Mouse (Mus musculus): Measurements from ENCODE around the gene Dnajb12. TPM values are rescaled to one million over a fixed set of nuclear protein-coding genes. Genes with fewer than 3 reads are reported as not detected.

Gene Dnajb12
- polyA plus RNA-seq, 1 experiment from 2014 or later = 28.6 TPM

- peak overlapping the region in 1 of 2 experiments; percentile 97; a peak in 1 of 4 replicates for H3K4me3 ChIP-seq (ENCODE audit: control insufficient read depth in 1 of 2, insufficient read depth in 1 of 2, low read depth in 1 of 2, low read length in 2 of 2)
- WGBS = 80% methylated on average over 7 of the region's 7 CpGs
- no peak for ATAC-seq (ENCODE audit: insufficient number of reproducible peaks, insufficient read depth, low FRiP score, low read depth)
- peaks cover 10% of the 10 kb centered on the region; the same call in 1 of the 2 replicates for H3K36me3 ChIP-seq (ENCODE audit: control insufficient read depth, insufficient read depth, low read length)
- H3K4me1 ChIP-seq (ENCODE audit: control insufficient read depth in 2 of 2, insufficient read depth in 2 of 2, low read length in 2 of 2) = peaks cover 2 to 10% of the 10 kb centered on the region in 2 experiments; a peak in 3 of 4 replicates
- H3K9ac ChIP-seq (ENCODE audit: low read length) = peak overlapping the region; percentile 98
- peak overlapping the region; percentile 90 for H3K4me2 ChIP-seq (ENCODE audit: low read length)
- H3K27me3 ChIP-seq (ENCODE audit: control insufficient read depth, insufficient read depth, low read length) = no peaks in the 10 kb centered on the region
- H3K27ac ChIP-seq (replicated peaks in 1 of 2; ENCODE audit: control insufficient read depth in 1 of 2, insufficient read depth in 1 of 2, low read depth in 2 of 2, low read length in 2 of 2) = no peak overlapping the region
- H3K9me3 ChIP-seq (ENCODE audit: control insufficient read depth, low read length) = no peaks in the 10 kb centered on the region
Observed at GRCm38 (mm10) chr10:59880837-59881236, 1.5 kb downstream of the Dnajb12 start.

- H3K9ac ChIP-seq (ENCODE audit: low read length) = no peak overlapping the region
- H3K4me2 ChIP-seq (ENCODE audit: low read length) = no peak overlapping the region
- H3K27me3 ChIP-seq (ENCODE audit: control insufficient read depth, insufficient read depth, low read length) = no peaks in the 10 kb centered on the region
- peaks cover 2 to 10% of the 10 kb centered on the region in 2 experiments; a peak in 3 of 4 replicates for H3K4me1 ChIP-seq (ENCODE audit: control insufficient read depth in 2 of 2, insufficient read depth in 2 of 2, low read length in 2 of 2)
- no peak overlapping the region for H3K4me3 ChIP-seq (ENCODE audit: control insufficient read depth in 1 of 2, insufficient read depth in 1 of 2, low read depth in 1 of 2, low read length in 2 of 2)
- no peaks in the 10 kb centered on the region for H3K9me3 ChIP-seq (ENCODE audit: control insufficient read depth, low read length)
- WGBS = 90% methylated on average over 10 of the region's 10 CpGs
- H3K27ac ChIP-seq (replicated peaks in 1 of 2; ENCODE audit: control insufficient read depth in 1 of 2, insufficient read depth in 1 of 2, low read depth in 2 of 2, low read length in 2 of 2) = no peak overlapping the region
- ATAC-seq (ENCODE audit: insufficient number of reproducible peaks, insufficient read depth, low FRiP score, low read depth) = no peak
- H3K36me3 ChIP-seq (ENCODE audit: control insufficient read depth, insufficient read depth, low read length) = peaks cover 14% of the 10 kb centered on the region; the same call in 1 of the 2 replicates
Observed at GRCm38 (mm10) chr10:59884327-59885173, 5.2 kb downstream of the Dnajb12 start.

GRCm38 (mm10) chr10:59885174-59886080 is 6.1 kb downstream of the Dnajb12 start:
- no peaks in the 10 kb centered on the region for H3K27me3 ChIP-seq (ENCODE audit: control insufficient read depth, insufficient read depth, low read length)
- 85% methylated on average over 14 of the region's 14 CpGs for WGBS
- no peak overlapping the region for H3K9ac ChIP-seq (ENCODE audit: low read length)
- no peak overlapping the region for H3K27ac ChIP-seq (replicated peaks in 1 of 2; ENCODE audit: control insufficient read depth in 1 of 2, insufficient read depth in 1 of 2, low read depth in 2 of 2, low read length in 2 of 2)
- peaks cover 20% of the 10 kb centered on the region for H3K36me3 ChIP-seq (ENCODE audit: control insufficient read depth, insufficient read depth, low read length)
- no peaks in the 10 kb centered on the region for H3K9me3 ChIP-seq (ENCODE audit: control insufficient read depth, low read length)
- peaks cover 2 to 8% of the 10 kb centered on the region in 2 experiments; a peak in 3 of 4 replicates for H3K4me1 ChIP-seq (ENCODE audit: control insufficient read depth in 2 of 2, insufficient read depth in 2 of 2, low read length in 2 of 2)
- no peak for ATAC-seq (ENCODE audit: insufficient number of reproducible peaks, insufficient read depth, low FRiP score, low read depth)
- H3K4me2 ChIP-seq (ENCODE audit: low read length) = no peak overlapping the region
- no peak overlapping the region for H3K4me3 ChIP-seq (ENCODE audit: control insufficient read depth in 1 of 2, insufficient read depth in 1 of 2, low read depth in 1 of 2, low read length in 2 of 2)

GRCm38 (mm10) chr10:59886081-59886466 is 6.7 kb downstream of the Dnajb12 start:
- ATAC-seq (ENCODE audit: insufficient number of reproducible peaks, insufficient read depth, low FRiP score, low read depth) = no peak
- H3K4me2 ChIP-seq (ENCODE audit: low read length) = no peak overlapping the region

GRCm38 (mm10) chr10:59887432-59887831 is 8.1 kb downstream of the Dnajb12 start:
- Histone ChIP-seq H3K4me3 (ENCODE audit: control insufficient read depth in 1 of 2, insufficient read depth in 1 of 2, low read depth in 1 of 2, low read length in 2 of 2) (no peak overlapping the region), H3K9ac (ENCODE audit: low read length) (no peak overlapping the region), H3K36me3 (ENCODE audit: control insufficient read depth, insufficient read depth, low read length) (peaks cover 40% of the 10 kb centered on the region), H3K9me3 (ENCODE audit: control insufficient read depth, low read length) (no peaks in the 10 kb centered on the region), H3K27me3 (ENCODE audit: control insufficient read depth, insufficient read depth, low read length) (no peaks in the 10 kb centered on the region), H3K4me1 (ENCODE audit: control insufficient read depth in 2 of 2, insufficient read depth in 2 of 2, low read length in 2 of 2) (no peaks in the 10 kb centered on the region), H3K4me2 (ENCODE audit: low read length) (no peak overlapping the region), H3K27ac (replicated peaks in 1 of 2; ENCODE audit: control insufficient read depth in 1 of 2, insufficient read depth in 1 of 2, low read depth in 2 of 2, low read length in 2 of 2) (no peak overlapping the region)
- 88% methylated on average over 5 of the region's 5 CpGs for WGBS
- no peak for ATAC-seq (ENCODE audit: insufficient number of reproducible peaks, insufficient read depth, low FRiP score, low read depth)

More at GRCm38 (mm10) chr10:59886081-59886466, 6.7 kb downstream of the Dnajb12 start:
- WGBS = 95% methylated on average over 1 of the region's 1 CpGs
- Histone ChIP-seq H3K4me1 (ENCODE audit: control insufficient read depth in 2 of 2, insufficient read depth in 2 of 2, low read length in 2 of 2) (peaks cover 0 to 2% of the 10 kb centered on the region in 2 experiments; a peak in 1 of 4 replicates), H3K4me3 (ENCODE audit: control insufficient read depth in 1 of 2, insufficient read depth in 1 of 2, low read depth in 1 of 2, low read length in 2 of 2) (no peak overlapping the region), H3K27ac (replicated peaks in 1 of 2; ENCODE audit: control insufficient read depth in 1 of 2, insufficient read depth in 1 of 2, low read depth in 2 of 2, low read length in 2 of 2) (no peak overlapping the region), H3K9ac (ENCODE audit: low read length) (no peak overlapping the region), H3K36me3 (ENCODE audit: control insufficient read depth, insufficient read depth, low read length) (peaks cover 26% of the 10 kb centered on the region), H3K27me3 (ENCODE audit: control insufficient read depth, insufficient read depth, low read length) (no peaks in the 10 kb centered on the region), H3K9me3 (ENCODE audit: control insufficient read depth, low read length) (no peaks in the 10 kb centered on the region)

GRCm38 (mm10) chr10:59889339-59889738 is 10.0 kb downstream of the Dnajb12 start:
- 89% methylated on average over 7 of the region's 7 CpGs for WGBS
- no peaks in the 10 kb centered on the region for H3K4me1 ChIP-seq (ENCODE audit: control insufficient read depth in 2 of 2, insufficient read depth in 2 of 2, low read length in 2 of 2)
- H3K27ac ChIP-seq (replicated peaks in 1 of 2; ENCODE audit: control insufficient read depth in 1 of 2, insufficient read depth in 1 of 2, low read depth in 2 of 2, low read length in 2 of 2) = no peak overlapping the region
- no peak overlapping the region for H3K9ac ChIP-seq (ENCODE audit: low read length)
- H3K4me3 ChIP-seq (ENCODE audit: control insufficient read depth in 1 of 2, insufficient read depth in 1 of 2, low read depth in 1 of 2, low read length in 2 of 2) = no peak overlapping the region
- H3K4me2 ChIP-seq (ENCODE audit: low read length) = no peak overlapping the region
- H3K36me3 ChIP-seq (ENCODE audit: control insufficient read depth, insufficient read depth, low read length) = peaks cover 53% of the 10 kb centered on the region
- H3K9me3 ChIP-seq (ENCODE audit: control insufficient read depth, low read length) = no peaks in the 10 kb centered on the region
- no peak for ATAC-seq (ENCODE audit: insufficient number of reproducible peaks, insufficient read depth, low FRiP score, low read depth)
- H3K27me3 ChIP-seq (ENCODE audit: control insufficient read depth, insufficient read depth, low read length) = no peaks in the 10 kb centered on the region

GRCm38 (mm10) chr10:59889953-59890751 is 10.8 kb downstream of the Dnajb12 start:
- Histone ChIP-seq H3K4me1 (ENCODE audit: control insufficient read depth in 2 of 2, insufficient read depth in 2 of 2, low read length in 2 of 2) (peaks cover 0 to 7% of the 10 kb centered on the region in 2 experiments; a peak in 2 of 4 replicates), H3K4me3 (ENCODE audit: control insufficient read depth in 1 of 2, insufficient read depth in 1 of 2, low read depth in 1 of 2, low read length in 2 of 2) (no peak overlapping the region), H3K27me3 (ENCODE audit: control insufficient read depth, insufficient read depth, low read length) (no peaks in the 10 kb centered on the region), H3K27ac (replicated peaks in 1 of 2; ENCODE audit: control insufficient read depth in 1 of 2, insufficient read depth in 1 of 2, low read depth in 2 of 2, low read length in 2 of 2) (no peak overlapping the region), H3K36me3 (ENCODE audit: control insufficient read depth, insufficient read depth, low read length) (peaks cover 56% of the 10 kb centered on the region), H3K9me3 (ENCODE audit: control insufficient read depth, low read length) (no peaks in the 10 kb centered on the region), H3K4me2 (ENCODE audit: low read length) (no peak overlapping the region), H3K9ac (ENCODE audit: low read length) (no peak overlapping the region)
- 82% methylated on average over 15 of the region's 15 CpGs for WGBS
- no peak for ATAC-seq (ENCODE audit: insufficient number of reproducible peaks, insufficient read depth, low FRiP score, low read depth)

All from heart, embryonic 14.5 days (tissue).